Mouse (Mus musculus) kidney, postnatal 10 days (tissue): Measurements from ENCODE around the gene Spag9.
A peak's percentile ranks its signal among the peaks of the same experiment; 100 is the strongest.

Source experiments
- DNase-seq: peaks from one replicate; pipeline ENCODE4 v3.0.0; 2021; ENCODE audit warnings: mixed read lengths

Spag9 gene

GRCm38 (mm10) chr11:94054901-94055300 is 59.0 kb downstream of the Spag9 start:
- DNase-seq = no peak

DNA sequence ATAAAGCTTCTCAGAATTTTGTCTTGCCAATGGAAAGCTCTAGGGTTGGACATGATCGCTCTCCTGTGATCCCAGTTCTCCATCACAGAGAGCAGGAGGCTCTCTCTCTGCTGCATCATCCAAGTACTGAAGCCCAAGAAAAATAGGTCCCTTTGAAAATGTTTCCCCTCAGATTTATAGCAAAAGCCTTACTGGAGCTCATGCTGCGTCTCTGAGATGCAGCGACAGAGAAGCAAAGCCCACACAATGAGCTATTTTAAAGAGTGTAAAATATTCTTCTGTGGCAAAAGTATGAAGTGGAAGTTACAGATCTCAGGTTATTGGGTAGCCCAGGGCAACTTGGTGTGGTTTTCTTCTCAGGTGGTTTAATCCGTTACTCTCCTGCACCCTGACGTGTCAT is 68.0 kb downstream of the Spag9 start:
- no peak for DNase-seq

DNA sequence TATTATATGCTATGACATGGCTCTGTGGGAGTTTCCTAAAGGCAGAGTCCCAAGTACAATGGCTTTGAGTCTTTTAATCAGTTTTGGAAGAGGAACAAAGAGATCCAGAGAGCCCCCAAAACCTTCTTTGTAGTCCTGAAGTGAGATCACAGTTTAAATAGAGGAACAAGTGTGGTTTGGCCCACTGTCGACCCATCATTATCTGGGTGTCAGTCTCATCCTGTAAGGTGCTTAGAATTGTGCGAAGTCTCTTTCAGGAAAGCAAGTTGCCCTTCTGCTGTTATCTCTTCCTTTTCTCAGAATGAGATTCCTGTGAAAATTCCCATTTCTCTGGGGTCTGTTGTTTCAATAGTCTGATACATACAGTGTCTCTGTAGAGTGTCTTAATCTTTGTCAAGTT is 74.6 kb downstream of the Spag9 start:
- no peak for DNase-seq

GRCm38 (mm10) chr11:94073283-94073682 is 77.4 kb downstream of the Spag9 start:
- DNase-seq = peak; percentile 28

DNA sequence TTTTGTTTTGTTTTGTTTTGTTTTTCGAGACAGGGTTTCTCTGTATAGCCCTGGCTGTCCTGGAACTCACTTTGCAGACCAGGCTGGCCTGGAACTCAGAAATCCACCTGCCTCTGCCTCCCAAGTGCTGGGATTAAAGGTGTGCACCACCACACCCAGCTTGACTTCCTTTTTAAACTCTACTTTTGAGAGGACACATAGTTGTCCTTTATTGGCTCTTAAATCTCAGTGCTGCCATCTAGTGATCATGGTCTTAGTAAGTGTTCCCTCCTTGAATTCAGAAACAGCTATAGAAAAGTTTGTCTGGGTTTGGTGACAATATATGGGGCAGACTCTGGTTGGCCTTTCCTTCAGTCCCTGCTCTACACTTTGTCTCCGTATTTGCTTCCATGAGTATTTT is 91.1 kb downstream of the Spag9 start:
- DNase-seq = peak; percentile 13

DNA sequence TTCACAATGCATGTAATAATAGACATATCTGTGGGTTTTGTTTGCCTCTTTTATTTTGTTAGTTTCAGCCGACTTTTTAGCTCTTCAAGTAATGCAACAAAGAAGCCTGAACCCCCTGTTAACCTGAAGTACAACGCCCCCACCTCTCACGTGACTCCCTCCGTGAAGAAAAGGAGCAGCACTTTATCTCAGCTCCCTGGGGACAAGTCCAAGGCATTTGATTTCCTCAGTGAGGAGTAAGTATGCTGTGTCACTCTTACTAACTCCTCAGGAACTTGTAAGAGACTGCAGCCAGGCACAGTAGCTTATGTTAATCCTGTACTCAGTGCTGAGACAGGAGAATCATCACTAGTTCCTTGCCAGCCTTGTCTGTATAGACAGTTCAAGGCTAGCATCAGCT is 94.6 kb downstream of the Spag9 start:
- no peak for DNase-seq

DNA sequence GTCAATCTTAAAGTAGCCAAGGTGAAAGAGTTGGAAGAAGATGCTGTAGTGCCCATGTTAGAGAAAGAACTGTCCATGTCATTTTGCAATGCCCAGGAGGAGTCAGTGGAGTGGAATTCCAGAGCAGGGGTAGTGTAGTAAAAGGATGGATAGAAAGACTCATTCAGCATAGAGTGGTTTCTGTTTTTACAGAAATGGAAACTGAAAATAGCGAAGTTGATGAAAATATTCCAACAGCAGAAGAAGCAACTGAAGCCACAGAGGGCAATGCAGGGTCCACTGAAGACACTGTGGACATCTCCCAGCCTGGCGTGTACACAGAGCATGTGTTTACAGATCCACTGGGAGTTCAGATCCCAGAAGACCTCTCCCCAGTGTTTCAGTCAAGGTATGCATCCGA is 101.6 kb downstream of the Spag9 start:
- no peak for DNase-seq

DNA sequence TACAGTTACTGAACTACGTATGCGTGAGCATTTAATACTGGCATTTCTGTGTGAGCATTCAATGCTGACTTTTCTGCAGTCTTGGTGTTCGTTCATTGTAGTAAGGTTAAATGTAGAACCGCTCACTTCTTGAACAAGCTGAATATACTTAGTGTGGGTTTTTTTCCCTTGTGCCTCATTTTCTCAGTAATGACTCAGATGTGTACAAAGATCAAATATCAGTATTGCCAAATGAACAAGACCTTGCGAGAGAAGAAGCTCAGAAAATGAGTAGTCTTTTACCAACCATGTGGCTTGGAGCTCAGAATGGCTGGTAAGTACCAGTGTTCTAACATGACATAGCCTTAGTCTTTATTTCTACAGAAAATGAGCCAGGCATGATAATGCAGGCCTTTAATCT is 102.9 kb downstream of the Spag9 start:
- no peak for DNase-seq

GRCm38 (mm10) chr11:94113795-94114194 is 117.9 kb downstream of the Spag9 start:
- no peak for DNase-seq

DNA sequence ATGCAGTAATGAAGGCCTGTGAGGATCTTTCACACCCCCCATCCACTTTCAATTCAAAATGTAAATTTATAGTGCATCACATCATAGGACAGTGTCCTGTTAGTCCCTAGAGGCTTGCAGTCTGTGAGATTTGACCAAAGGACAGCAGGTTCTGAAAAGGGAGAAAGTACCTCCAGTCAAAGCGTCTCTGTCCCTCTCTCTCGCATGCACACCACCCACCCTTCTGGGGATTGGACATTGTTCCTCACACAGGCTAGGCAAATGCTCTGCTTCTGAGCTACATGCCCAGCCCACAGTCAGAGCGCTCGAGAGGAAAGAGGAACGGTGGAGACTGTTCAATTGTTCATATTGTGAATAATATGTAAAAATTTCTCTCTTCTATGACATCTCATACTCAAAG is 119.5 kb downstream of the Spag9 start:
- DNase-seq = no peak

- DNase-seq = no peak
Observed at GRCm38 (mm10) chr11:94116655-94117054, 120.8 kb downstream of the Spag9 start.

DNA sequence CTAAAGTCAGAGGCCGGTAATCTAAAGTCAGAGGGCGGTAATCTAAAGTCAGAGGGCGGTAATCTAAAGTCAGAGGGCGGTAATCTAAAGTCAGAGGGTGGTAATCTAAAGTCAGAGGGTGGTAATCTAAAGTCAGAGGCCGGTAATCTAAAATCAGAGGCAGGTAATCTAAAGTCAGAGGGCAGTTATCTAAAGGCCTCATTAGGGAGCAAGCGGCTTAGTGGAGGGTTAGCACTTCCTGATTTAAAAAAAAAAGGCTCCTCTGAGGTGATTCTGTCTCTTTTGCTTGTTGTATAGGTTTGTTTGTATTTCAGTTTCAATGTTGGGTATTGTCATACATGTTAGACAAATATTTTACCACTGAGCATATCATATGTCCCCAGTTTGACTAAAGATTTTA is 121.9 kb downstream of the Spag9 start:
- no peak for DNase-seq

DNA sequence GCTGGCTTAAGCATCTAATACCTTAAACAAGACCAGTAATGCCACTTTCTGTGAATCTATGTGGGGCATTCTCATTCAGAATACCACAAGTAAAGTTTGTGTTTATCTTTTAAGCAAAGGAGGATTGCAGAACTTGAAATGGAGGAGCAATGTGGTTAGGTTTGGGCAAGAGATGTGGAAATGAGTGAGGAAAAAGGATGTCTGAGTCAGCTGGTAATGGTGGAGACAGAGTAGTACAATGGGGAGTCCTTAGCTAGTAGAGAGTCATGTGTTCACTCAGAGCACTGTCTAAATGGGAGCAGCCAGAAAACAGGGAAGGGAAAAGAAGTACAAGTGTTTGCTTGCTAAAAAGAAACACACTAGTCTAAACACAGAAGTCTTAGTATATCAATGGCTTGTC is 122.7 kb downstream of the Spag9 start:
- no peak for DNase-seq

DNA sequence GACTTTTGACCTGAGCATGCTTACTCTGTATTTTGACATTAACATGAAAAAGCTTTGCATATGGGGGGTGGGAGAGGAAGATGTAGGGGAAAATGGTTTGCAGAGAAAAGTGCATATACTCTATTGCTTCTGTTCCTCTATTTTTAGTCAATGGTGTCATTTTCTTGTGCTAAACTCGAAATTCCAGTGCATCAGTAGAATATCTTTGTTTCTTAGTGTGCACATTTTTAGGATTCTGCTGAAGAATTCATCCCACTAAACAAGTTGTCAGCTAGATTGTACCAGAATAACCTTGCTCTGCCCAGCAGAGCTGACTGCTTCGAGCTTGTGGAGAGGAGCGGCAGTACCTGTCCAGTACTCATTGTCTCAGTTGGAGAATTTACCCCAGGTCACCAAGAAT is 124.8 kb downstream of the Spag9 start:
- DNase-seq = no peak

DNA sequence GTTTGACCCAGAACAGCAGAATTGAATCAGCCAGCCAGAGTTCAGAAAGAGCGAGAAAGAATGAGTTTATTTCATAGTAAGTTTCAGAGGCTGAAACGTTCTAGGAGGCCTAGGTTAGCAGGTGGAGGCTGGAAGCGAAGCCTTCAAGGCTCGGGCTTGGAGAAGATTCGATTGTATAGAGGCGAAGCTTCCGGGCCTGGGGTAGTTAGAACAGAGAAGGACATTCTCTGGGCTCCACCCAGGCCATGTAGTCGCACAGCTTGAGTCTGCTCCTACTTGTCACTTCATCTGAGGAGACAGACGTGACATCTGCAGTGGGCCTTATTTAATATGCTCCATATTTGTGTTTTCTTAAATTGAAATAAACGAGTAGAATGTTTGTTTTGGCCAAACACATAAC is 125.6 kb downstream of the Spag9 start:
- no peak for DNase-seq

GRCm38 (mm10) chr11:94122341-94123030 is 126.6 kb downstream of the Spag9 start:
- DNase-seq = no peak

- no peak for DNase-seq
Observed at GRCm38 (mm10) chr11:94126701-94127100, 130.8 kb downstream of the Spag9 start.

- peak; percentile 90 for DNase-seq
Observed at GRCm38 (mm10) chr11:94127966-94128365, 132.1 kb downstream of the Spag9 start.

- DNase-seq = no peak
Observed at GRCm38 (mm10) chr11:94128506-94128905, 132.6 kb downstream of the Spag9 start.

- peak; percentile 75 for DNase-seq
Observed at GRCm38 (mm10) chr11:94129261-94130059, 133.6 kb downstream of the Spag9 start.

GRCm38 (mm10) chr11:94130118-94131095 is 134.5 kb downstream of the Spag9 start:
- DNase-seq = no peak

DNA sequence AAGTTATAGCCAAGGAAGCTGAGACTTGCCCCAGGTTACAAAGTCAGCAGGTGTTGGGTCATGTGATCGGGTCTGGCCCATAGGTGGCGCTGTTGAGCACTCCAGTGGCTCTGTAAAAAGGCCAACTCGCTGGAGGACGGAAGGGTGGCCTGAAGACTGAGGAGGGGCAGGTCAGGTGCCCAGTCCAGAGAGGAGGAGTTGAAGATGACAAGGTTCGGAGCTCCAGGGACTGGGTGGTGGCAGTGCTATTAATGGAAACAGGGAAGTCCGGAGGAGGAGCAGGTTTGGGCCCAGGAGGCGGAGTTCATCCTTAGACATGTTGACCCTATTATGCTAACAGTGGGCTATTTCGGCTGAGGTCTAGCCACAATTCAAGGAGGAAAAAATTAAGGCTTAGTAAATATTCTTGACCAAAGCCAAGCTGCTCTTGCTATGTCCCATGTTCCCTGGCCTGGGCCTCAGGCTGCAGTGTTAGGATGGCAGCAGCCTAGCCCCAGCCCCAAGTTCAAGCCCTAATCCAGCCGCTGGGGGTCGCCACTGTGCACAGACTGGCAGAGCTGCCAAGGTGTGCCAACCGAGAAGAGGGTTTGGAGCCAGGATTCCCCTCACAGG is 137.6 kb downstream of the Spag9 start:
- DNase-seq = peak; percentile 95
